Mouse (Mus musculus) lung, adult 2 months (tissue): ENCODE measurements around the gene Ccnf.

ENCODE experiments used
- CTCF ChIP-seq: fragments of 200-500 bp; IDR thresholded peaks from 2 replicates; pipeline ENCODE4 v1.5.1; 2011; ENCODE audit warnings: mild to moderate bottlenecking, low read length, control low read depth; ENCODE audit not compliant: insufficient read depth
- POLR2A ChIP-seq: fragments of 200-500 bp; IDR thresholded peaks from 2 replicates; pipeline ENCODE4 v1.6.1; 2011; ENCODE audit warnings: low read depth, mild to moderate bottlenecking, control low read depth, low read length, borderline replicate concordance; ENCODE audit errors: extremely low read depth

DNA sequence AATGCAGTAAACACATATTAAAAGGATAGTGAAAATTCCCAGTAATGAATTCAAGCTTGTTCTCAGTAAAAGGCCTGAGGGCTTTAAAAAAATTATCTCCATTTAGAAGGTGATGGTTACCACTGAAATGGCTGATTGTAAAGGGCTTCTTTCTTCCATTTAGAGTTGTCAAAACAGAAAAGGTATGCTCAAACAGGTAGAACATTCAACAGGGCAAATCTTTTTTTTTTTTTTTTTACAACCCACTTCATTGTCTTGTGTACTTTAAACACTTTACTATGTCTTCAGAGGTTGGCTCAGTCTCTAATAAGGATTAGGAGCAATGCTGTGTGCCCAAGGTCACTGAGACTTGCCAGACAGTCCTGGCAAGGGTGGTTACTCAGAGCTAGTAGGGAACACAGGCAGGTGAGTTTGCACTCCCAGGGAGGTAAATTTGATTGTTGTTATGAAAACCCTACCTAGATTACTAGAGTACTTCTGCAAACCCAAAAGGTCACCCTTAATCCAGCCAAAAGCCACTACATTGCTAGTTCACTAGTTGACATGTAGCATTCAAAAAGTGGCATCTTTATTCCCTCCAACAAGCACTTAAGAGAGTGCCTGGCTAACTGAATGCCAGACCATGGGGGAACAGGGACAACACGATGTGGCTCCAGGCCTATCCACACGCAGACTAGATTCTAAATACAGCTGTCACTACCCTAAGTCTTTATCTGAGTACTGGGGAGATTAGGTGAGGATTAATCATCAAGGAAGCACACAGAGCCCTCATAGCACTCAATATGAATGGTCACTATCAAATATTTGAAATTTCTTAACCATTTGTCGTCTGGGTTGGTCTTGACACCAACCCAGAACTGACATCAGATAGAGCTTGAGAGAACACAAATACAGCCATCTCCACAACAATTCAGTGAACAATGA lies 47.4 kb downstream of the Ccnf start:
- TF ChIP-seq CTCF (no peak), POLR2A (no peak)
